Mouse (Mus musculus): Measurements from ENCODE around the gene Asic1. TPM values are rescaled to one million over a fixed set of nuclear protein-coding genes. Genes with fewer than 3 reads are reported as not detected.
A peak's percentile ranks its signal among the peaks of the same experiment; 100 is the strongest.
"Not testable (repeated sequence)": the region's sequence is repeated elsewhere in the genome, so short reads cannot be mapped to it uniquely, and the experiment has no call there.

Gene Asic1
- total RNA-seq, 2 experiments from 2014 or later = 101 to 102 TPM

DNA sequence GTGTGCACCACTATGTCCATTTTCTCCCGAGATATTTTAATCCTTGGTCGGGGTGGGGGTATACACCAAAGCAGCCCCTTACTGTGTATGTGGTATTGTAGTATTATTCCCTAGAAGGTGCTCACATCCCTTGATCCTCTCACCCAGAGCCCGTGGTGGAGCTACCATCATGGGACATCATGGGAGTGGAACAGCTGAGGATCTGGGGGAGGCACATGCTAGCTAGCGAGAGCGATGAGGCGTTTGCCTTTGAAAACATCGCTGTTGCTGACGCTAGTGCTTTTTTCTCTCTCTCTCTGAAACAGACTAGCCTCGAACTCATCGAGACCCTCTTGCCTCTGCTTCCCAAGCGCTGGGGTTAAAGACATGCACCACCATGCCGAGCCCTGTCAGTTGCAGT lies 46.6 kb downstream of the Asic1 start:
- DNase-seq = no peak
- intact Hi-C loops (cut with DNase I) = loop anchor here (10.0 kb wide), 1 partner anchor 188 kb away; no protein-coding TSS in a partner anchor

DNA sequence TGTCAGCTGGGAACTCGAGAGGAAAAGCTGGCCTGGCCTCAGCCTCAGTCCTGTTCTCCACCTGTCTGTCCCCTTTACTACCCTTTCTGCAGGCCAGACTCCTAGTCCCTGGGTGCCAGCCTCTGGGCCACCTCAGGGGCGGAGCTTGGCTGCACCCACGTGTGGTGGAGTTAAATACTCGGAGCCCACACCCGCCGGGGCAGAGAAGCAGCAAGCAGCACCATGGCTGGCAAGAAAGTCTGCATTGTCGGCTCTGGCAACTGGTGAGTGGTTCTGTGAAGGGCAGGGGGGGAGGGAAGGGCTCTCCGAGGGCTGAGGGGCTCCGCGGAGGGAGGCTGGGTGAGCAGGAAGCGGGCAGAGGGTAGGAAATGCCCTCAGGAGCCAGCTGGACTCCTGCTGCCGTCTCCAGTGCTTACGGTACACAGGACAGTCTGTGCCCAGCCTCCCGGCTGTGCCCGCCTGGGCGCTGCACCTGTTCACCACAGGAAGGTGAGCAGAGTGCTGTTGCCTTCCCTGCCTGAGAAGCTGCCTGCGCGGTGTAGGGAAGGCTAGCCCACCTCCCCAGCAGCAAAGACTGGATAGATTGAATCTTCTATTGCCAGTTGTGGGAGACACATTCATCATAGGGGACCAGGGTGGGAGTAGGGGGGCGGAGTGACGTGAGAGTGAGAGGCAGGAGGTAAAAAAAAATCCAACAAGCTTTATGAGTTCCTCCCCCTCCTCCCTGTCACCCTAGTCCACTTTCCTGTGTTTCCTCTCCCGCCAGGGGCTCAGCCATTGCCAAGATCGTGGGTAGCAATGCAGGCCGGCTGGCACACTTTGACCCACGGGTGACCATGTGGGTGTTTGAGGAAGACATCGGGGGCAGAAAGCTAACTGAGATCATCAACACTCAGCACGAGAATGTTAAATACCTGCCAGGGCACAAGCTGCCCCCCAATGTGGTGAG lies 47.5 kb downstream of the Asic1 start, which contains the start of gene Gpd1:
Gene Gpd1 (plus strand): TSS at position 130 of the 949 bp plus-strand sequence.
- intact Hi-C loops (cut with DNase I) = loop anchor here (10.0 kb wide), 1 partner anchor 187 kb away; no protein-coding TSS in a partner anchor
- DNase-seq = peak; percentile 57

DNA sequence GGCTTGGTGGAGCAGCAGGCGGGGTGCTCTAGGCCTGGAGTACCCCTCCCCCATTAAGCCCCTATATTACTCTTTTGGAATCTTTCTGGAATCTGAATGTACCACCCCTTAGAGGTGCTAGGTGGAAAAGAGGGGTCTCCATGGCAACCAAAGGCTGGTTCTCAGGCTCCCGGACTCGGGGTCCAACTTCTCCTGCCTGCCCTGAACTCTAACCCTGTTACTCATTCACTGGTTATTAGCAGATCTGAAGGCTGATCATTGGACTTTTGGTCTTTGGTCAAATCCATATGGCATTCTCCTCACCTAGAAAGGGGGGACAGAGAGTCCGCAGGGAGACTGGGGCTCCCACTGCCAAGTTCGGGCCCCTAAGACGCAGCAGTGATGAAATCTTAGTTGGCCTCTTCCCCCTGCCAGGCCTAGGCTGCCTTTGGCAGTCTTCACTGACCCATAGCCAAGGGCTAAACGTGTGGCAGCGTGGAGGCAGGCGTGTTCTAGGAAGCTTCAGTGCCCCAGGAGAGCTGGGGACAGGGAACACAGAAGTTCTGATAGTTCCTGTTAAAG lies 48.4 kb downstream of the Asic1 start:
- no peak for DNase-seq
- intact Hi-C loops (cut with DNase I) = loop anchor here (10.0 kb wide), 1 partner anchor 186 kb away; no protein-coding TSS in a partner anchor

DNA sequence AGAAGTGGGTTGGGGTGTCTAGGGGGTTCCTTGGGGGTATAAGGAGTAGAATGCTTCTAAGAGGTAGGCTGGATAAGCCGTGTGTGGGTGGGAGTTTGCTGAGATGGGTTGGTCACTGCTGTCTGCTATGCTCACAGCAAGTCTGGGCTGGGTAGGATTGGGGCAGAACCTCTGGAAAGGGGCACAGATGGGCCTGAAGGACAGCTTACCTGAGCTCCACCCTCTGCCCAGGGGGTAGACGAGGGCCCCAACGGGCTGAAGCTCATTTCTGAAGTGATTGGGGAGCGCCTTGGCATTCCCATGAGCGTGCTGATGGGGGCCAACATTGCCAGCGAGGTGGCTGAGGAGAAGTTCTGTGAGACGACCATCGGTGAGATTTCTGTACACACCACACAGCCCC lies 49.7 kb downstream of the Asic1 start:
- no peak for DNase-seq
- intact Hi-C loops (cut with DNase I) = loop anchor here (10.0 kb wide), 2 partner anchors 55 to 185 kb away; partner anchors contain the start of gene Cers5

DNA sequence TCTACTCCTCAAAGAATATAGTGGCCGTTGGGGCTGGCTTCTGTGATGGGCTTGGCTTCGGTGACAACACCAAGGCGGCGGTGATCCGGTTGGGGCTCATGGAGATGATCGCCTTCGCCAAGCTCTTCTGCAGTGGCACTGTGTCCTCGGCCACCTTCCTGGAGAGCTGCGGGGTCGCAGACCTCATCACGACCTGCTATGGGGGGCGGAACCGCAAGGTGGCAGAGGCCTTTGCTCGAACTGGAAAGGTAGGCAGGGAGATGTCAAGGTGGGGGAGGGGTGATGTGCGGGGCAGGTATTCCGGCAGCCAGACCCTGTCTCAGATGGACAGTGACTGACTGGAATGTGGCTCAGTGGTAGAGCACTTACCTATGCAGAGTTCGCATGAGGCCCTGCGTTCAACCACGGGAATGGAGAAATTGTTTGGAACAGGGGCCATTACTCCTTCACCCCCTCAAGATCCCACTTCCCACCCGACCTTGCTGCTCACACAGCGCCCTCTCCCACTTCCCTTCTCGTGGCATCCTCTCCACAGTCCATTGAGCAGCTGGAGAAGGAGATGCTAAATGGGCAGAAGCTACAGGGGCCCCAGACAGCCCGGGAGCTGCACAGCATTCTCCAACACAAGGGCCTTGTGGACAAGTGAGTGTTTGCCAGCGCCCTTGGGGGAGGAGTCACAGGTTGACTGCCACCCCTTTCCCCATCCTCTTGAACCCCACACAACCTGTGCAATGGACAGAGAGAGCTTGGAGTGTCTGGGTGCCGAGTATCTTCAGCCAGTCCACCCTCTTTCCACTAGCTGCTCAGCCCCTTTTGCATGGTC lies 52.0 kb downstream of the Asic1 start:
- no peak for DNase-seq

DNA sequence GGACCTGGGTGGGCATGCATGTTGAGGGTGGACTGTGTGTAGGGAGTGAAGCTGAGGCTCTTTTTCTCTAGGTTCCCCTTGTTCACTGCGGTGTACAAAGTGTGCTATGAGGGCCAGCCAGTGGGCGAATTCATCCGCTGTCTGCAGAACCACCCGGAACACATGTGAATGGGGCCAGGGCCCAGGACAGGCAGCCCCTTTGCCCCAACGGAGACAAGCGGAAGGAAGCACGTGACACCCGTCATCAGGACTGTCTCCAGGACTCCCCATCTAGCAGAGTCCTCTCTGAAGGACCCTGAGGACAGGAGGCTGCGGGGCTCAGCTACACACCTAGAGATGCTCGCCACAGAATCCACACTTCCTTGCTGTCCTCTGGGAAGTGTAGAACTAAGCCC lies 52.9 kb downstream of the Asic1 start:
- no peak for DNase-seq
- intact Hi-C loops (cut with DNase I) = loop anchor here (10.0 kb wide), 1 partner anchor 52 kb away; the partner anchor contains the start of gene Cers5

More for the DNA sequence above, 52.0 kb downstream of the Asic1 start:
- intact Hi-C loops (cut with DNase I) = loop anchor here (10.0 kb wide), 1 partner anchor 53 kb away; the partner anchor contains the start of gene Cers5

DNA sequence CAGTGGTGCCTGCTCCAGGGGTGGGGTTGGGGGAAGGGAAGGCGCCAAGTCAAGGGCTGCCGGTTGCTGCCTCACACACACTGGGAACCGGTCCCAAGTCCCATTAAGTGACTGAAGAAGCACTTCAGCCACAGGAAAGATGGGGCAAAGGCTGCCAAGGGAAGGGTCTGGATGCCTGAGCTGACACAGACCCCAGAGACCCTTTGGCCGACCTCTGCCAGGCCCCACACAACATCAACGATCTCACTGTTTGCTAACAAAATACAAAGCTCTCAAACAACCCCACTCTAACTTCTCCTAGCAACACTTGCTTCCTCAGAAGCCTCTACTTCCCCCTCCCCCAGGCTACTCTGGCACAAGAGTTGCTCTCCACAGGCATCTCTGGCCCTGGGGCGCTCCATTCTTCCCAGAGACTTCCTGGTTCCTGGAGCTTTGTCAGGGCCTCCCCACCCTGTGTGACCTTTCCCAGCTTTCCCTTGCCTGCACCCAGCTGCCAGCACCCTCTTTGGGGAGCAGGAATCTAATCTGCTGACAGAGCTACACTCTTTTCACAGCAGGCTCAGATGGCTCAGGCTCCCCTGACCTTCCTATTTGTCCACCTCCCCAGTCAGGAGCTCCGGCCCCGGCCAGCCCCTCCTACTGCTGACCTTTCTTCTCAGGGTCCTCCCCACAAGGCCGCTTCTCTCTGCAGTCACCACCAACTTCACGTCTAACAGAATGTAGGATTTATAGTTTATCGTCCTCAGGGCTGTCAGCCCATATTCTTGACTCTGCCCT lies 53.5 kb downstream of the Asic1 start:
- intact Hi-C loops (cut with DNase I) = loop anchor here (10.0 kb wide), 1 partner anchor 51 kb away; the partner anchor contains the start of gene Cers5
- peak; percentile 46 for DNase-seq

DNA sequence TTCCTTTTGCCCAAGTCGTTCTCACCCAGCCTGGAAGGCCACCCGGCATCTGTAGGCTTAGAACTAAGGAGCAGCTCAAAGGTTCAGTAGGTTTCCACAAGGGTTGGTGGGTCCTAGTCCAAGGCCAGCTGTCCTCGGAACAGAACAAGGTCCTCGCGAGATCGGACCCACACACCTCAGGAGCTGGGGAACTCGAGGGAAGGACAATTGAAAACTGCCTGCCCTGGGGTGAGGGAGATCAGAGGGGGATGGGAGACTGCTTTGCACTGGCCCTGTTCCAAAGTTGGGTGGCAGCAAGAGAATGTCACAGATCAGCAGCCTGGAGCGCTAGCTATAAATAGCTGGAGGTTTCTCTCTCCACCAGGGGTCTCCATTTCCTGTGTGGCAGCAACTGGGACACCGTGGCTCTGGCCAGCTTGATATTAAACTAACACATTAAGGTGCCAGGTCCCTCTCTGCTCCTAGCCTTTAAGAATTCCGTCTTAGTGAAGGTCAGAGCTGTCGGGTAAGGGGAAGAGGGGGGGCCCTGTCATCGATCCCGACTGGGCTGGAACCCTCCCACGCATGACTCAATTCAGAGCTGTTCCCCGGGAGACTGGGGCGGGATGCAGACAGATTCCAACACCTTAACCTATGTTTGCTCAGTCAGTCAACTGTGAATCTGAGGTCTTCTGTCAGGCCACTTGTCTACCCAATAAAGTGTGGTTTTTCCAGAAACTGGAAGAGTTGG lies 54.3 kb downstream of the Asic1 start:
- peak; percentile 60 for DNase-seq
- intact Hi-C loops (cut with DNase I) = loop anchor here (10.0 kb wide), 1 partner anchor 50 kb away; the partner anchor contains the start of gene Cers5

DNA sequence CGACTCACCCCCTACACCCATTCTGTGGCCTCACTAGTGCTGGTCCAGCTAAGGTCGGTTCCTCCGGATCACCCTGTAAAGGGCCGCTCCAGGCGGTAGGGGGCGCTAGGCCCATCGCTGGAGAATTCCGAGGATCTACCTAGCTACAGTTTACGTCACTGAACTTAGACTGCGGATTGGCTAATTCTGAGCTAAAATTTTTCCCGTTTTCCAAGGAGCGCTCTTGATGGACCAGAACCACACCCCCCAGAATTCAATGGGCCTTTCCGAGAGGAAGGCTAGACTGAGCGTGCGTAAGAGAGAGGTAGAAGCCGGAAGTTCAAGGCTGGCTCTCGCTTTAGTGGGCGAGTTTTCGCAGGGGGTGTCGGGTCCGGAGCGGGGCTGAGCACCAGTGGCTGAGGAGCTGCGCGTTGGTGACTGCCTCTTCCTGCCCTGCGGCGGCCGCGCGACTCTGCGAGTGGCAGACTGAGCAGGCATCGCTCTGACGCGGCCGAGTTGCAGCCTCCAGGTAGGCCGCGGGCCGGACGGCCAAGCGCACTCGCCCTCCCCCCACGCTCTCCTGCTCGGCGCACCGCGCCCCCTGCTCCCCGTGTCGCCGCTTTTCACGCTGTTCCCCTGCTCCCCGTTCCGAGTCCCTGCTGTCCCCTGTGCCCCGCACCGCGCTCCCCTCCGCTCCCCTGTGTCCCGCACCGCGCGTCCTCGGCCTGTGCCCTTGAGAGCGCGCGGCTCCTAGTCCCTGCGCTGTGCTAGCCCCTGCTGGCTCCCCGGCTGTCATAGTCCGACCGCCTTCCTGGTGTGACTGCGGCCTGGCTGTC lies 55.4 kb downstream of the Asic1 start, which contains the start of gene Cox14:
Gene Cox14 (plus strand): TSS at position 278 of the 815 bp plus-strand sequence.
- DNase-seq = peak; percentile 94
- intact Hi-C loops (cut with DNase I) = loop anchor here (10.0 kb wide), 1 partner anchor 49 kb away; the partner anchor contains the start of gene Cers5

DNA sequence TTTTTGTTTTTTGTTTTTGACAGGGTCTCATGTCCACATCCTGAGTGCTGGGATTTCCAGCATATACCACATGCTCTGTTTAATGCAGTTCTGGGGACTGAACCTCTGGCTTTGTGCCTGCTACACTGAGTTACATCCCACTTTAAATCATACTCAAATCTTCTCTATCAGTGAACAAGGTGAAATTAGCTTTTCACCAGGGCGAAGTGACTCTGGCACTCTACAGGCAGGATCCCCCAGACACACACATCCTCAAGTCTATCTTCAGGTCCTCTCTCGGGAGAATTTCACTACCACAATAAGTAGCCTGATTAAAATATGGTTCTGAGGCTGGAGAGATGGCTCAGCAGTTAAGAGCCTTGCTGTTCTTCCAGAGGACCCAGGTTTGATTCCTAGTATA lies 56.4 kb downstream of the Asic1 start:
- intact Hi-C loops (cut with DNase I) = loop anchor here (10.0 kb wide), 1 partner anchor 48 kb away; the partner anchor contains the start of gene Cers5
- DNase-seq = no peak

DNA sequence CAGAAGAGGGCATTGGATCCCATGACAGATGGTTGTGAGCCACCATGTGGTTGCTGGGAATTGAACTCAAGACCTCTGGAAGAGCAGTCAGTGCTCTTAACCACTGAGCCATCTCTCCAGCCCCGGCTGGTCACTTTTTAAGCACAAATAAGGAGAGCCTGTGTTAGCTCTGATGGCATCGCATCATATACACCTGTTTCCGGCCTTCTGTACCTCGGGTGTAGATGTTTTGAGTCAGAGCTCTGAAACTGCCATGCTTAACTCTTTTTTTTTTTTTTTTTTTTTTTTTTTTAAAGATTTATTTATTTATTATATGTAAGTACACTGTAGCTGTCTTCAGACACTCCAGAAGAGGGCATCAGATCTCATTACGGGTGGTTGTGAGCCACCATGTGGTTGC lies 56.9 kb downstream of the Asic1 start:
- intact Hi-C loops (cut with DNase I) = loop anchor here (10.0 kb wide), 1 partner anchor 48 kb away; the partner anchor contains the start of gene Cers5
- DNase-seq = not testable (repeated sequence)

DNA sequence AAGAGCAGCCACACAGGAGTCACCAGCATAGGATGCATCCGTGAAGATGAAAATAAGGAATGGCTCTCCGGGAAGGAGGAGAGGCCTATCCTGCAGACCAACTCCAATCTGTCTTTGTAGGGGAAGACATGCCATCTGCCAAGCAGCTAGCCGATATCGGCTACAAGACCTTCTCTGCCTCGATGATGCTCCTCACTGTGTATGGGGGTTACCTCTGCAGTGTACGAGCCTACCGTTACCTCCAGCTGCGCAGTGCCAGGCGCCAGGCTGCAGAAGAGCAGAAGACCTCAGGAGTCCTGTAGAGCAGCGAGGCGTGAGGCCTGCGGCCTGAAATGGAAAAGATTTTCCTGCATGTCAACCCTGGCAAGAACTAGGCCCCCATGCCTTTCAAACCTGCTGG lies 57.4 kb downstream of the Asic1 start:
- DNase-seq = no peak
- intact Hi-C loops (cut with DNase I) = loop anchor here (10.0 kb wide), 1 partner anchor 47 kb away; the partner anchor contains the start of gene Cers5

DNA sequence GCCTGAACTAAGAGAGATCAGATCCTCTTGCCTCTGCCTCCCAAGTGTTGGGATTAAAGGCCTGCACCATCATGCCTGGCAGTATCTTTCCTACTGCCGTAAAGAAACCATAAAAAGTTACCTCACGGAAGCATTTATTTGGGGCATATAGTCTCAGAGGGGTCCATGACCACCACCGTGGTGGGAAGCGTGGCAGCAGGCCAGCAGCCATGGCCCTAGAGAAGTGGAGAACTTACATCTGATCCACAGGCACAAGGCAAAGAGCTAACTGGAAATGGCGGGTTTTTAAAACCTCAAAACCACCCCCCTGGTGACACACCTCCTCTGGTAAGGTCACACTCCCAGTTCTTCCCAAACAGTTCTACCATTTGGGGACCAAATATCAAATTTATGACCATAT lies 58.0 kb downstream of the Asic1 start:
- intact Hi-C loops (cut with DNase I) = loop anchor here (10.0 kb wide), 1 partner anchor 47 kb away; the partner anchor contains the start of gene Cers5
- no peak for DNase-seq

DNA sequence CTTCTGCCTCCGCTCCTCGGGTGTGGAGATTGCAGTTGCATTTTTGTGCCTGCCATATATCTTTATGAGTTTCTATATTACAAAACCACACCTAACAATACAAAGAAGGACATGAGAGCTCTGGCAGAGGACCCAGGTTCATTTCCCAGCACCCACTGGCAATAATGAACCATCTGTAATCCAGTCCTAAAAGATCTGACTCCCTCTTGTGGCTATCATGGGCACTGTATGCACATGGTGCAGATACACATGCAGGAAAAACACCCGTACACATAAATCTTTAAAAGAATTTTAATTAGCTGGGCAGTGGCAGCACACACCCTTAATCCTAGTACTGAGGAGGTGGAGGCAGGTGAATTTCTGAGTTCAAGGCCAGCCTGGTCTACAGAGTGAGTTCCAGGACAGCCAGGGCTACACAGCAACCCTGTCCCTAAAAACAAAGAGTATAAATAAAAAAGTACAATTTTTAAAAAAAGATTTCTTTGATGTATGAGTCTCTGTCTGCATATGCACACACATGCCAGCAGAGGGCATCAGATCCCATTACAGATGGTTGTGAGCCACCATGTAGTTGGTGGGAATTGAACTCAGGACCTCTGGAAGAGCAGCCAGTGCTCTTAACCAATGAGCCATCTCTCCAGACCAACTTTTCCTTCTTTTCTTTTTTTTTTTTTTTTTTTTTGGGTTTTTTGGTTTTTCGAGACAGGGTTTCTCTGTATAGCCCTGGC lies 59.1 kb downstream of the Asic1 start:
- intact Hi-C loops (cut with DNase I) = loop anchor here (10.0 kb wide), 1 partner anchor 46 kb away; the partner anchor contains the start of gene Cers5
- DNase-seq = no peak

DNA sequence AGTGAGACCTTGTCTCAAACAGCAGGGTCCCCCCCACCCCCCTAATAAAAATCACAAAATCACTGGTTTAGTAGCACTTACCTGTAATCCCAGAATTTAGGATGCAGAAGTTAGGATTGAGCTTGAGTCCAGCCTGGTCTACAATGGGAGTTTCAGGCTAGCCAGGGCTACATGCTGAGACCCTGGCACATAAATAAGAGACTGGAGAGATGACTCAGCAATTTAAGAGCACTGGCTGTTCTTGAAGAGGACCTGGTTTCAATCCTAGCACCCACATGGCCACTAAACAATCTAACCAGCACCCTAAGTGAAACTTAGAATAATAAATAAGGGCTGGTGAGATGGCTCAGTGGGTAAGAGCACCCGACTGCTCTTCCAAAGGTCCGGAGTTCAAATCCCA lies 61.0 kb downstream of the Asic1 start:
- intact Hi-C loops (cut with DNase I) = no loop called here
- DNase-seq = no peak

DNA sequence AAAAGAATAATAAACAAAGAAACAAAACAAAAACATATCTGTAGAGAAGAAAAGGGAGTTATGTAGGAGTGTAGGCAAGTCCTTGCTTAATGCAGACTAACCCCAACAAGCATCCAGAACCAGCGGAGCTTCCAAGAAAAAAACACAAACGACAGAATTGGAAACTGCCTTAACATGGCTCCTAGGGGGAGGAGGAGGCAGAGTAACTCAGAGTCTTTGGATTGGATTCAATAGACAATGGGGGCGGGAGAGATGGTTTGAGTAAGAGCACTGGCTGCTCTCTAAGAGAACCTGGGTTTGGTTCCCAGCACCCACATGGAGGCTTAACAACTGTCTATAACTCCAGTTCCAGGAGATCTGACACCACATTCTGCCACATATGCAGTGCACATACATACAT lies 61.5 kb downstream of the Asic1 start:
- DNase-seq = no peak
- intact Hi-C loops (cut with DNase I) = no loop called here

DNA sequence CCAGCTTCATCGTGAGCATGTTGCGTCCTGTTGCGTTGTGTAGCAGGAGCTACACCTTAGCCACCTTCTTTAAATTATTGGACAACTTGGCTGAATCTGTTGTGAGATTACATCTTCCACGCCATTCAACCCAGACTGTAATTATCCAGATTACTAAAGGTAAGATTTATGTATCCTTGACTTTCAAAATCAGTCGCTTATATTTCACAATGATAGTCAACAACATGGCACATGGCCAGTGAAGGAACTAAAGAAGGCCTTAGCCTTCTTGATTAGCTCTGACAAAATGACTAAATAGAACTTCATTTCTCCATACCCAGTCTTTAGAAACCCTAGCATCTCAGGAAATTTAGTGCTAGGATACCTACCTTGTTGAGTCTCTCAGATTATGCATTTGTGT lies 63.0 kb downstream of the Asic1 start:
- no peak for DNase-seq
- intact Hi-C loops (cut with DNase I) = no loop called here
